Mouse (Mus musculus) limb, embryonic 10.5 days (tissue): ENCODE results near the gene Mapk14. TPM values are rescaled to one million over a fixed set of nuclear protein-coding genes. Genes with fewer than 3 reads are reported as not detected.

Experiments
- DNase-seq: peaks from one replicate; pipeline ENCODE4 v3.0.0-alpha.2; 2017; ENCODE audit warnings: low spot score
- H3K27ac ChIP-seq: fragments of 300-500 bp; sonication (generic); 2 replicates; pipeline ENCODE4 v1.5.1; 2016; ENCODE audit warnings: mild to moderate bottlenecking
- H3K27me3 ChIP-seq: fragments of 300-500 bp; sonication (generic); 2 replicates; pipeline ENCODE4 v1.6.1; 2016; ENCODE audit warnings: low read depth, mild to moderate bottlenecking; ENCODE audit not compliant: poor library complexity, severe bottlenecking
- H3K36me3 ChIP-seq: fragments of 300-500 bp; sonication (generic); 2 replicates; pipeline ENCODE4 v1.6.1; 2016; ENCODE audit warnings: mild to moderate bottlenecking, moderate library complexity
- H3K4me1 ChIP-seq: fragments of 300-500 bp; sonication (generic); 2 replicates; pipeline ENCODE4 v1.6.1; 2016
- H3K4me3 ChIP-seq: fragments of 300-500 bp; sonication (generic); 2 replicates; pipeline ENCODE4 v1.5.1; 2016; ENCODE audit warnings: mild to moderate bottlenecking, moderate library complexity
- H3K9me3 ChIP-seq: fragments of 300-500 bp; sonication (generic); replicated peaks from 2 replicates; pipeline ENCODE4 v1.6.1; 2016; ENCODE audit warnings: mild to moderate bottlenecking
- WGBS: fragments of 180-500 bp; shearing (Covaris S2); methylation state at CpG from one replicate; pipeline ENCODE4 v1.1.7; 2016; 5-methylcytosine and 5-hydroxymethylcytosine counted together
- polyA plus RNA-seq: library from polyadenylated mRNA; unstranded; fragments of >200 nt; fragmentation: Nextera tagmentation; extraction: Ambion mirVana; gene quantifications from 2 replicates; pipeline ENCODE4 v1.2.1, GENCODE M21; 2016

The Mapk14 gene
- 47.5 and 50.7 TPM in 2 replicates for polyA plus RNA-seq

DNA sequence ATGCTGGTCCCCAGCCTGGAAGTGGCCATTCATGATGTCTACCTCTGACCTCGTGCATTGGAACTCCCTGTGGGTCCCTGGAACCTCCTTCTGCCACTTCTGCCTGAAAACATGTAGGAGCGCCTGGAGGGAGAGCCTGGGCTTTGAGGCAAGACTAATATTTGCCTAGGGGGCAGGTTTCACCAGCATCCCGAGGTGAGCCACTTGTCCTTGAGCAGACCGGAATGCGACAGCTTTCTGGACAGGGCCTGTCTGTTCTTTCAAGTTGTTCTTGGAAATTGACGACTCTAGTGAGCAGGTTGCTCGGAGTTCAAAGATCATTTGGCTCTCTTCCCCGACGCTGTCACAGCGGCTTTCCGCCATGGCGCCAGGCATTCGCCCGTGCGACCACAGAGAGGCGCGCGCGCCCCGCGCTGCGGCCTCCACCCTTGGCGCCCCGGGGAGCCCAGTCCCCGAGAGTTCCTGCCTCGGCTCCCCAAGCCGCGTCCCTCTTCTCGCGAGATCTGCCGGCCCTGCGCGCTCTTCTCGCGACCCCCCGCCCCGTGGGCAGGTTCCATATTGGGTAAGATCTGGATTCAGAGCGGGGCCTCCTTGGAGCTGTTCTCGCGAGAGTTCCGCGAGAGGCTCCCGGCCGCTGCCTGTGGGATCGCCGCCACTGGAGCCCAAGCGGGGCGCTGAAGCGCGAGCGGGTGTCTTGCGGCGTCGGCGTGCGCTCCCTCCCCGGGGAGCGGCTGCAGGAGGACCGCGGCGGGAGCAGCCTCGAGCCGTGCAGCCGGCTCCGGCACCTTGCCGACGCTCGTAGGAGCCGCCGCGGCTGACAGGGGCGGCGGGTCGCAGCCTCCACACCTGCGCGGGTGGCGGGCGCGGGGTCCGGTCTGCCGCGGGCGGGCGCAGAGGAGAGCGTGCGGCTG is at the start of gene Mapk14:
Gene Mapk14, plus strand, starts transcription at position 554 of the 911 bp plus-strand sequence.
- WGBS = under 1% methylated on average over 86 of the region's 86 CpGs
- peak; percentile 99 for DNase-seq
- H3K4me1 ChIP-seq = peaks cover 49% of the 10 kb centered on the region
- H3K27me3 ChIP-seq = peaks cover 17% of the 10 kb centered on the region
- H3K4me3 ChIP-seq = peak within 1 kb of the TSS; percentile 93
- no peaks in the 10 kb centered on the region for H3K9me3 ChIP-seq
- H3K36me3 ChIP-seq = peaks cover 6% of the 10 kb centered on the region; the same call in 1 of the 2 replicates
- H3K27ac ChIP-seq = peak within 1 kb of the TSS; percentile 95

DNA sequence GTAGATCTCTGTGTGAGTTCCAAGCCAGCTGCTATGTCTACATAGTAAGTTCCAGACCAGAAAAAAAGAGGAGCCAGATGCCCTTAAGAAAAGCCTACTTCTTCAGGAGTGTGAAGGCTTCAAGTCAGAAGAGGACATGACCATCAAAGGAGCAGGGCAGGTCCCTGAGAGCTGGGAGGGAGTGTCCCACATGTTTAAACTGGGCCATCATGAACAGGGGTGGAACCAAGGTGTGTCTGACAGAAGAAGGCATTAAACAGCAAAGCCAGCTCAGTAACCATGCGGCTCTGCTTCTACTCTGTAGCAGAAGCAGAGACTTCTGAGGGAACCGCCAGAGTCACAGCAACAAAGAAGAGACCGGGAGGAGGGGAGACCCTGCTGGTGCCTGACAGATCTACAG is 47.4 kb upstream of the Mapk14 start:
- H3K9me3 ChIP-seq = no peaks in the 10 kb centered on the region
- H3K4me3 ChIP-seq = no peak overlapping the region
- no peak overlapping the region for H3K27ac ChIP-seq
- H3K36me3 ChIP-seq = no peaks in the 10 kb centered on the region
- DNase-seq = no peak
- H3K4me1 ChIP-seq = peaks cover 5% of the 10 kb centered on the region; the same call in 1 of the 2 replicates
- 37% methylated on average over 3 of the region's 3 CpGs for WGBS
- H3K27me3 ChIP-seq = no peaks in the 10 kb centered on the region

DNA sequence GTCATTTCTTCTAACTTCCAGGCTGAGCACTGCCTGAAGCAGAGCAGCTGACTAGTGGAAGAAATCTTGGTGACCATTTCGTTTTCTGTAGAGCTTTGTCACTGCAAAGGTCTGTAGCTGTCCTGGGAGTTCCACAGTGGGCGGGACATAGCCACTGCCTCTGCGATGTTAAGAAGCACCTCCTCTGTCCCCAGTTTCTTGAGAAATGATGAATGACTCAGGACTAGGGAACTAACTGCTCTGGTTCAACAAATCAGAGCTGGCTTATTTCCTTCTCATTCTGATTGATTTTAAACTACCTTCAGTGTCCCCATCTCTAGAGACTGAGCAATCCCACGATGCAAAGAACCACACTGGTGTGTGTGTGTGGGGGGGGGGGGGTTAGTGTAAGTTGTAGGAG is 47.0 kb upstream of the Mapk14 start:
- Histone ChIP-seq H3K4me1 (peaks cover 5% of the 10 kb centered on the region; the same call in 1 of the 2 replicates), H3K4me3 (no peak overlapping the region), H3K27me3 (no peaks in the 10 kb centered on the region), H3K36me3 (no peaks in the 10 kb centered on the region), H3K9me3 (no peaks in the 10 kb centered on the region), H3K27ac (no peak overlapping the region)
- DNase-seq = no peak
- WGBS = 49% methylated on average over 4 of the region's 4 CpGs

DNA sequence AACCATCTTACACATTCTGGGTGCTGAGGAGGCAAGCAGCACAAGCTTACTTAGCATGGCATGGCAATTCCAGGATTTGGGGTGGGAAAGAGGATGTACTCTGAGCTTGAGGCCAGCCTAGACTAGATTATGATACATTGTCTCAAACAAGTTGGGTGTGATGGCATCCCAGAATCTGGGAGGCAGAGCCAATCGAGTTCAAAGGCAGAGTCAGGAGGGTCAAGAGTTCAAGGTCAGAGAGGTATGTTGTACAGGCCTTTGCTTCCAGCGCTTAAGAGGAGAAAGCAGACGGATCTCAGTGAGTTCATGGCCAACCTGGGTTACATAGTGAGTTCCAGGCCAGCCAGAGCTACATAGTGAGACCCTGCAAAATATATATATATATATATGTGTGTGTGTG is 44.9 kb upstream of the Mapk14 start:
- H3K27ac ChIP-seq = no peak overlapping the region
- no peak for DNase-seq
- H3K36me3 ChIP-seq = no peaks in the 10 kb centered on the region
- WGBS = 77% methylated on average over 3 of the region's 3 CpGs
- H3K9me3 ChIP-seq = no peaks in the 10 kb centered on the region
- no peak overlapping the region for H3K4me3 ChIP-seq
- no peaks in the 10 kb centered on the region for H3K27me3 ChIP-seq
- H3K4me1 ChIP-seq = peaks cover 5% of the 10 kb centered on the region; the same call in 1 of the 2 replicates

DNA sequence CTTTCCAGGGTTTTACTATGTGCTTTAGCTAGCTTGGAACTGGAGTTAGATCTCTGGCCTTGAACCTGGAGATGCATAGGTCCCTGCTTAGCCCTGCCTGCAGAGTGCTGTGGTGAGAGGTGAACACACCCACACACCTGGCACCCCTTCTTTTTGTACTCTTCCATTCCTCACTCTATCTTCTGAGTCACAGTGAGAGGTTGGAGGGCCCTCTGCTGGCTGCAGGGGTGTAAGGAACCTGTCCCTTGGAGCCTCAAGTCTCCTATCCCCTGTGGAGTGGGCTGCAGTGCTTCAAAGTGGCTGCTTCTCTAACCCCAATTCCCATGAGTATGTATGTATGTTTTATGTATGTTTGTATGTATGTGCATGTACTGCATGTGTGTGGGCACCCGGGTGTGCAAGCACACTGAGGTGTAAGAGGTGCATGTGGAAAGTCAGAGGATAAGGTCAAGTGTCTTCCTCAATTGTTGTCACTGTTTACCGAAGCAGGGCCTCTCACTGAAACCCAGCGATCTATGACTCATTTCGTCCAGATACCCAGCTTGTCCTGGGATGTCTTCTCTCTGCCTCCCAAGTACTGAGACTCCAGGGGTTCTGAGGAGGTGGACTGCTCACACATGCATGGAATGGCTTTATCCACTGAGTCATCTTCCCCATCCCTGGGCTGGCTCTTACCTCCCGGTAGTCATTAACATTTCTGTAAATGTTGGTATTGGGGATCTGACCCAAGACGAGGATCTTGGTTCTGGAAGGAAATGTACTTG is 42.3 kb upstream of the Mapk14 start:
- Histone ChIP-seq H3K27ac (no peak overlapping the region), H3K36me3 (no peaks in the 10 kb centered on the region), H3K4me3 (no peak overlapping the region), H3K9me3 (no peaks in the 10 kb centered on the region), H3K27me3 (no peaks in the 10 kb centered on the region), H3K4me1 (no peaks in the 10 kb centered on the region)
- peak; percentile 38 for DNase-seq
- 59% methylated on average over 6 of the region's 6 CpGs for WGBS

DNA sequence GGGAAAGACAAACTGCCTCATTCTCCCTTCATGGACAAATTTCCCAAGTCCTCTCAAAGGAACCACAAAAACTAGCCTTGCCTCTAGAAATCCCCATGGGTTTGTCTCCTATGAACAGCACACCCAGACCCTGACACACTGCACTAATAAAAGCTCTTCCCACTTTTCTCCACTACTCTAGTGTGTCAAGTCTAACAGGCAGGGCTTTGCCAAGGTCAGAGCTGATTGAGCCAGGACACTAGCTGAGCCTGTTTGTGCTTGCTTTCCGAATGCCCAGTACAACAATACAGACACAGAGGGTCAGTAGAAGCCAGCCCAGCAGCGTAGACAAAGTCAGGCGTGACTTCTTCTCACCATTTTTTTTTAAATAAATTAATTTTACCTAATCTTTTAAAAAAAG is 40.9 kb upstream of the Mapk14 start:
- Histone ChIP-seq H3K27ac (no peak overlapping the region), H3K4me3 (no peak overlapping the region), H3K36me3 (no peaks in the 10 kb centered on the region), H3K27me3 (no peaks in the 10 kb centered on the region; the same call in 1 of the 2 replicates), H3K9me3 (no peaks in the 10 kb centered on the region), H3K4me1 (no peaks in the 10 kb centered on the region)
- DNase-seq = no peak
- WGBS = 86% methylated on average over 3 of the region's 3 CpGs

DNA sequence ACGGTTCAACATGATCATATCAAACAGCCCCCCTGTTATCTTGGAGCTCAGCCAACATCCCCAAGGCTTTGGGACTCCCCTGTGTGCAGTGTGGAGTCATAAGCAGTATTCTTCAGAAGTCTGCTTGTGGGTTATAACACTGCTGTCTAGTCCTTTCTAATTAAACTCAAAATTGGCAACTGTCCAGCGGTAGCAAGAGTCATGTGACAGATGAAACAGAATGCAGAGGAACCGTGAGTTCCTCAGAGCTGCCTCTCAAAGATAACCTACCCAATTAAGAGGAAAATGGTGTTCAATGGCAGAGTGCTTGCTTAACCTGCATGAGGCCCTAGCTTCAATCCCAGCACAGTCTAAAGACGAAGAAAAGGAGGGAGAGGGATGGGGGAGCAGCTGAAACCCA is 33.2 kb upstream of the Mapk14 start:
- no peak overlapping the region for H3K4me3 ChIP-seq
- DNase-seq = no peak

DNA sequence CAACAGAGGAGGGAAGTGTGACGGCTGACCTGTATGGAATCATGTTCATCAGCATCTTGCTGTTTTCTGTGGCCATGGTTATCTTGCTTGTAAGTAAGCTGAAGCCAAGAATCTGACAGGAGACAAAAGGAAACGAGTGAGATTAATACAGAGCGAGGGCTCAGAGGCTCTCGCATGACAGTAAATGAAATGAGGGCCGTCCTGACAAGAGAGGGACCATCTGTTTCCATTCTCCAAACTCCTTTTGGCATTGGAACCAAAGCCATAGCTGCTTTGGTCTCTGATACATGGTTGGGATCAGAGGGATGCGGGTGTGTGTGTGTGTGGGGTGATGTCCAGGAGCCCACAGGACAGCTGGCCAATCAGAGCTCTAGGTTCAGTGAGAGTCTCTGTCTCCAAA is 31.6 kb upstream of the Mapk14 start:
- 81% methylated on average over 6 of the region's 6 CpGs for WGBS
- no peaks in the 10 kb centered on the region for H3K9me3 ChIP-seq
- H3K4me3 ChIP-seq = no peak overlapping the region
- no peaks in the 10 kb centered on the region; the same call in 1 of the 2 replicates for H3K27me3 ChIP-seq
- H3K4me1 ChIP-seq = no peaks in the 10 kb centered on the region
- no peak overlapping the region for H3K27ac ChIP-seq
- no peak for DNase-seq
- H3K36me3 ChIP-seq = no peaks in the 10 kb centered on the region

More for the DNA sequence above, 33.2 kb upstream of the Mapk14 start:
- 79% methylated on average over 4 of the region's 4 CpGs for WGBS
- Histone ChIP-seq H3K36me3 (no peaks in the 10 kb centered on the region), H3K27ac (no peak overlapping the region), H3K27me3 (no peaks in the 10 kb centered on the region; the same call in 1 of the 2 replicates), H3K9me3 (no peaks in the 10 kb centered on the region), H3K4me1 (no peaks in the 10 kb centered on the region)

DNA sequence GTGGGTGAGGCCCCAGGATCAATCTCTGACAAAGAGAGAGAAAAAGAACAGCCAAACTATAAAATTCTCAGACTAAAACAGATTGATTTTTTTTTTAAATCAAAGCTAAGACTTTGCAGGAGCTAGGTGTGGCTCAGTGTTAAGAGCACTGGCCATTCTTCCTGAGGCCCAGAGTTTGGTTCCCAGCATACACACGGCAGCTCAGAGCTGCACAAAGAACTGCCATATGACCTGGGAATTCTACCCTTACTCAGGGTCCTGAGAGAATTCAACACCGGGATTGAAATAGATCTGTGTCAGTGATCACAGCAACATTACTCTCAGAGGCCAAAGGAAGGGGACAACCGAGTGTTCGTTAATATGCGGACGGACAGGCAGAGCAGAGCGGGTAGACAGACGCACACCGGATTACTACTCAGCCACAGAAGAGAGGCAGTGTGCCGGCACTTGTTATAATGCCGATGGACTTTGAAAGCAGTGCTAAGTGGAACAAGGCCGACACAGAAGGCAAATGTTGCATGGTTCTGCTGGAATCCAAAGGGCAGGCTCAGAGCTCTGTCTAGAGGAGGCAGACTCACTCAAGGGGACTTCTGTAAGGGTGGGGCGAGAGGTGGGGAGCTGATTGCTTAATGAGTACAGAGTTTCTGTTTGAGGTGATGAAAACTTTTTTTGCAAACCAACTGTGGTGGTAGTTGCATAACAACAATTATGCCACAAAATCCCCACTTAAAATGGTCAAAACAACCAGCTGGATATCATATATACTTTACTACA is 8.6 kb upstream of the Mapk14 start:
- Histone ChIP-seq H3K9me3 (no peaks in the 10 kb centered on the region), H3K4me1 (no peaks in the 10 kb centered on the region), H3K4me3 (no peak overlapping the region), H3K36me3 (no peaks in the 10 kb centered on the region), H3K27me3 (no peaks in the 10 kb centered on the region), H3K27ac (no peak overlapping the region)
- WGBS = 89% methylated on average over 13 of the region's 13 CpGs
- no peak for DNase-seq

DNA sequence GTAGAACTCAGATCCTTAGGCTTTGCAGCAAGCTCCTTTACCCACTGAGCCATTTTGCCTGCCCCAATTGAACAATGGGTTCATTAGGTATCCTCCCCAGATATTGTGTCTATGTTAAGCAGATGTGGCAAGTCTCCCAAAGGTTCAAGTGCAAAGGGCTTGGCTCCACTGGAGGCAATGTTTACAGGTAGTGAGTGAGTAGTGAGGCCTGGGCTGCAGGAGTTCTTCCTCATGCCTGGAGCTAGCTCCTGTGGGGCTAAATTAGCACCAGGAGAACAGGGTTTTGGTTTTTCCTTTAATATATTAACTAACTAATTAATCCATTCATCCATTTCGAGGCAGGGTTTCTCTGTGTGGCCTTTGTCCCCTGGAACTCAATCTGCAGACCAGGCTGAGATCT is 7.5 kb upstream of the Mapk14 start:
- peaks cover 5% of the 10 kb centered on the region for H3K27me3 ChIP-seq
- H3K27ac ChIP-seq = no peak overlapping the region
- no peaks in the 10 kb centered on the region for H3K36me3 ChIP-seq
- WGBS = 72% methylated on average over 1 of the region's 1 CpGs
- no peak overlapping the region for H3K4me3 ChIP-seq
- no peaks in the 10 kb centered on the region for H3K4me1 ChIP-seq
- no peaks in the 10 kb centered on the region for H3K9me3 ChIP-seq
- DNase-seq = no peak

DNA sequence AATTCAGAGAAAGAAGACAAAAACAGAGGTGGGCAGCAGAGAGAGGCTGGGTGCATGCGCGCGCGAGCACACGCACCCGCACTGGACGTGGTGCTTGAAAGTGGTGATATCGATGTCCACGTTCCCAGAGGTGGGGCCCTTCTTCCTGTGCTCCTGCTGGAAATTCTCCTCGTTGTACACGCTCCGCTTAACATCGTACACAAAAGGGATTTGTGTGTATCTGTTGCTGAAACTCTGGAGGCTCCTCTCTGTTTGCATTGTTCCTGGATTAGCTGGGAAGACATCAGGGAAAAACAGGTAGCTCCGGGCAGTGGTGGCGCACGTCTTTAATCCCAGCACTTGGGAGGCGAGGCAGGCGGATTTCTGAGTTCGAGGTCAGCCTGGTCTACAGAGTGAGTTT is 6.5 kb upstream of the Mapk14 start:
- Histone ChIP-seq H3K36me3 (no peaks in the 10 kb centered on the region), H3K4me1 (peaks cover 7% of the 10 kb centered on the region), H3K27me3 (peaks cover 16% of the 10 kb centered on the region), H3K4me3 (no peak overlapping the region), H3K27ac (no peak overlapping the region), H3K9me3 (no peaks in the 10 kb centered on the region)
- WGBS = 90% methylated on average over 19 of the region's 19 CpGs
- no peak for DNase-seq

DNA sequence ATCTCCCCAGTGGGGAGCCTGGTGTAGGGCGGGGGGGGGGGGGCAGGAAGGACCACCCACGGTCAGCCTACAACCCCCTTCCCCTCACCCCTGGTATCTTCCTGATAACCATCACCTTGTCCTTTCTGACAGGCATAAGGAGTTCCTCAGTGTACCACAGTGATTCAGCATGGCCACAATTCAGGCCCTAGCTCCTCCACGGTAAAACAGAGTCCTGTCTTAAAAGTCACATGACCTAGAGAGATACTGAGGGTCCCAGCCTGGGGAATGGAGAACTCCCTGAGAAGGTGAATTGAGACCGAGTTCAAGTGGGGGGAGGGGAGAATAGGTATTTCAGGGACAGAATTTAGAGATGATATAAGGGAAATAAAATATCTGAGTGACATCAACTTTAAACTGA is 3.8 kb upstream of the Mapk14 start:
- 51% methylated on average over 4 of the region's 4 CpGs for WGBS
- Histone ChIP-seq H3K9me3 (no peaks in the 10 kb centered on the region), H3K4me1 (peaks cover 24% of the 10 kb centered on the region), H3K27me3 (peaks cover 17% of the 10 kb centered on the region), H3K36me3 (no peaks in the 10 kb centered on the region), H3K27ac (no peak overlapping the region), H3K4me3 (no peak overlapping the region)
- DNase-seq = no peak
